Mouse (Mus musculus) CH12.LX (cell line): ENCODE measurements around the gene Frmd4a.
"Not testable (repeated sequence)": the region's sequence is repeated elsewhere in the genome, so short reads cannot be mapped to it uniquely, and the experiment has no call there.

Source experiments
- CTCF ChIP-seq, 2 experiments: IDR thresholded peaks in 1 of 2; conservative IDR thresholded peaks in 1 of 2; 2 replicates each; pipeline ENCODE4 v1.5.1; 2011 to 2012; ENCODE audit warnings: low read depth in 2 of 2, low read length in 2 of 2, improper control_type of control experiment in 1 of 2, inconsistent platforms in 1 of 2, mild to moderate bottlenecking in 1 of 2, moderate library complexity in 1 of 2
- EP300 ChIP-seq: IDR thresholded peaks from 2 replicates; pipeline ENCODE4 v1.6.1; 2011; ENCODE audit warnings: low read length, improper control_type of control experiment
- ETS1 ChIP-seq: conservative IDR thresholded peaks from 2 replicates; pipeline ENCODE4 v1.6.1; 2012; ENCODE audit warnings: low read depth, mild to moderate bottlenecking, inconsistent platforms, low read length, improper control_type of control experiment, moderate library complexity
- MAFK ChIP-seq: IDR thresholded peaks from 2 replicates; pipeline ENCODE4 v1.6.1; 2011; ENCODE audit warnings: low read length, improper control_type of control experiment; ENCODE audit not compliant: insufficient replicate concordance
- MXI1 ChIP-seq: IDR thresholded peaks from 2 replicates; pipeline ENCODE4 v1.6.1; 2011; ENCODE audit warnings: mild to moderate bottlenecking, low read depth, low read length, improper control_type of control experiment
- MYC ChIP-seq: IDR thresholded peaks from 2 replicates; pipeline ENCODE4 v1.6.1; 2011; ENCODE audit warnings: low read depth, mild to moderate bottlenecking, improper control_type of control experiment, low read length
- NELFE ChIP-seq: IDR thresholded peaks from 2 replicates; pipeline ENCODE4 v1.6.1; 2011; ENCODE audit warnings: low read depth, low read length, improper control_type of control experiment
- POLR2A ChIP-seq: IDR thresholded peaks from 2 replicates; pipeline ENCODE4 v1.6.1; 2011; ENCODE audit warnings: low read depth, mild to moderate bottlenecking, improper control_type of control experiment, low read length
- RAD21 ChIP-seq: IDR thresholded peaks from 2 replicates; pipeline ENCODE4 v1.6.1; 2011; ENCODE audit warnings: low read depth, mild to moderate bottlenecking, low read length, improper control_type of control experiment, moderate library complexity
- TBP ChIP-seq: conservative IDR thresholded peaks from 2 replicates; pipeline ENCODE4 v1.6.1; 2011; ENCODE audit warnings: low read depth, low read length, improper control_type of control experiment
- TCF12 ChIP-seq: IDR thresholded peaks from 2 replicates; pipeline ENCODE4 v1.6.1; 2014; ENCODE audit warnings: low read depth, mild to moderate bottlenecking, inconsistent platforms, low read length, improper control_type of control experiment
- USF1 ChIP-seq: IDR thresholded peaks from 2 replicates; pipeline ENCODE4 v1.6.1; 2014; ENCODE audit warnings: low read depth, mild to moderate bottlenecking, inconsistent platforms, low read length, improper control_type of control experiment

DNA sequence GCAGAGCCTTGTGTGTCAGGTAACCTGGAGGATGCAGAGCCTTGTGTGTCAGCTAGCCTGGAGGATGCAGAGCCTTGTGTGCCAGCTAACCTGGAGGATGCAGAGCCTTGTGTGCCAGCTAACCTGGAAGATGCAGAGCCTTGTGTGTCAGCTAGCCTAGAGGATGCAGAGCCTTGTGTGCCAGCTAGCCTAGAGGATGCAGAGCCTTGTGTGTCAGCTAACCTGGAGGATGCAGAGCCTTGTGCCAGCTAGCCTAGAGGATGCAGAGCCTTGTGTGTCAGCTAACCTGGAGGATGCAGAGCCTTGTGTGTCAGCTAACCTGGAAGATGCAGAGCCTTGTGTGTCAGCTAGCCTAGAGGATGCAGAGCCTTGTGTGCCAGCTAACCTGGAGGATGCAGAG is 601.6 kb downstream of the Frmd4a start:
- TF ChIP-seq MYC; RAD21; CTCF (conservative IDR thresholded peaks at IDR 0.05 in 1 of 2, IDR thresholded peaks at IDR 0.05 in 1 of 2; ENCODE audit: low read depth in 2 of 2, low read length in 2 of 2); NELFE; POLR2A; TBP; TCF12; ETS1; MXI1; USF1; MAFK; EP300: not testable (repeated sequence)
